In the genomic region with DNA sequence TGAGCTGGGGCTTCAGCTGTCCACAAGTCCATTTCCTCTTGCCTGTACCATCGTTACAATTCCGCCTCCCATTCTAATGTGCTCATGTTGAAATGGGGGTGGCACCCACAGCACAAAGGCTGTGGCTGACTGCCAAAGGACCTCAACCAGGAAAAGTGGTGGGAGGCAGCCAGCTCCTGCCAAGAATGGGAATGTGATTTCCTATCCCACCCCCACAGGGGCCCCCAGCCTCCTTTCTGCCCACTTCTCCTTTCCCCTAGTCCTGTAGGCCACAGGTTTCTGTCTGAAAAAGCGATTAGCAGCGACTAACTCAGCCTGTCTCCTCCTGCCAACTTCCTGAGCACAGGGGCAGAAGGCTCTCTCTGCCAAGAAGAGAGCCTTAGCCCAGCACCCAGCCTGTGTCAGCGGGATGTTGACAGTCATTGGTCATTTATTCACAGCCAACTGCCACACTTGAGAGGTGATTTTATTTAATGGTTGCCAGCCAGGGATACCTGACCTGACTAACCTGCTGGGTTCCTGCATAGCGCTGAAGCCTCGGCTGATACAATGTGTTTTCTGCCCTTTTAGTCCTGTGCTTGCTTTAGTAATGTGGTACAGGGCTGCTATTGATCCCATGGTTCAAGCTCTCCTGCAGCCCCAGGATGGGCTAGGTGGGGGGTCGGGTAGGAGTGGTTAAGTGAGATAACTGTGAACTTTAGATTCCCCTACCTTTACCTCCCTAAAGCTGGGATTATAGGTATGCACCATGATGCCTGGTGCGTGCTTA, we compare ENCODE assay signal across 8 mouse cellular contexts.
A peak's percentile ranks its signal among the peaks of the same experiment; 100 is the strongest.
DNase-seq lines count a peak whose midpoint lies in the region; ATAC-seq and TF ChIP-seq lines count a peak whose summit lies in the region.

No protein-coding gene starts in this region.

- peaks cover 0 to 16% of the 10 kb centered on the region in 2 experiments; a peak in 2 of 4 replicates for H3K4me1 ChIP-seq in liver, embryonic 14.5 days (replicated peaks; ENCODE audit: control insufficient read depth in 2 of 2, insufficient read depth in 2 of 2, low read length in 1 of 2)
- H3K4me1 ChIP-seq in neural tube, embryonic 15.5 days, result peaks cover 17% of the 10 kb centered on the region

- 37% methylated on average over 9 of the region's 9 CpGs for WGBS in liver, embryonic 14.5 days (ENCODE audit: insufficient replicate concordance)
- WGBS in neural tube, embryonic 15.5 days, result 46% methylated on average over 9 of the region's 9 CpGs

- H3K4me2 ChIP-seq in liver, embryonic 14.5 days (ENCODE audit: low read depth), result no peak overlapping the region
- H3K4me2 ChIP-seq in neural tube, embryonic 15.5 days, result no peak overlapping the region

- peak; percentile 47 for DNase-seq in gastrocnemius, adult 18-20 months (ENCODE audit: low spot score)
- no peak for DNase-seq in gastrocnemius, adult 8-10 months (ENCODE audit: low spot score in 2 of 2)
- peak; percentile 41 to 53 for DNase-seq in cerebellum, postnatal 25 days
- DNase-seq in heart, adult 8-10 months (ENCODE audit: low spot score), result peak; percentile 65
- DNase-seq in kidney, postnatal 10 days, result peak; percentile 70
- DNase-seq in liver, embryonic 14.5 days (ENCODE audit: low read depth in 3 of 3, low spot score in 3 of 3), result no peak
- DNase-seq in T-cell, adult 2 months (ENCODE audit: low spot score), result no peak

- no peak overlapping the region for H3K9ac ChIP-seq in liver, embryonic 14.5 days (replicated peaks)
- H3K9ac ChIP-seq in neural tube, embryonic 15.5 days (replicated peaks), result no peak overlapping the region

- H3K27me3 ChIP-seq in liver, embryonic 14.5 days (ENCODE audit: control insufficient read depth, insufficient read depth, low read length), result no peaks in the 10 kb centered on the region
- H3K27me3 ChIP-seq in neural tube, embryonic 15.5 days (replicated peaks), result no peaks in the 10 kb centered on the region

- H3K4me3 ChIP-seq in liver, embryonic 14.5 days (ENCODE audit: insufficient read depth in 1 of 2, low read depth in 2 of 2, low read length in 2 of 2), result no peak overlapping the region
- no peak overlapping the region for H3K4me3 ChIP-seq in neural tube, embryonic 15.5 days (replicated peaks)

- H3K27ac ChIP-seq in liver, embryonic 14.5 days, result no peak overlapping the region
- peak overlapping the region; percentile 56; the same call in 1 of the 2 replicates for H3K27ac ChIP-seq in neural tube, embryonic 15.5 days (replicated peaks)

- peak; percentile 14; the same call in 1 of the 2 replicates for ATAC-seq in liver, embryonic 14.5 days (ENCODE audit: insufficient read depth)
- ATAC-seq in neural tube, embryonic 15.5 days (ENCODE audit: low FRiP score), result peak; percentile 57; the same call in 1 of the 2 replicates

- no peak for TF ChIP-seq EP300 in liver, embryonic 14.5 days (IDR thresholded peaks at IDR 0.05; ENCODE audit: low read depth)

- H3K36me3 ChIP-seq in liver, embryonic 14.5 days (replicated peaks; ENCODE audit: control insufficient read depth, insufficient read depth, low read depth), result no peaks in the 10 kb centered on the region
- no peaks in the 10 kb centered on the region for H3K36me3 ChIP-seq in neural tube, embryonic 15.5 days

- H3K9me3 ChIP-seq in liver, embryonic 14.5 days (ENCODE audit: control insufficient read depth, low read length), result no peaks in the 10 kb centered on the region
- H3K9me3 ChIP-seq in neural tube, embryonic 15.5 days (replicated peaks), result no peaks in the 10 kb centered on the region

- TF ChIP-seq CTCF in liver, embryonic 14.5 days (IDR thresholded peaks at IDR 0.05; ENCODE audit: low read depth), result no peak

Comparison
In these comparisons a context has a peak if more than half of its experiments do, and no peak if none do; other contexts are left out.
1. DNase-seq: peak in gastrocnemius, adult 18-20 months (single experiment), cerebellum, postnatal 25 days (2 of 2), heart, adult 8-10 months (single experiment) and kidney, postnatal 10 days (single experiment); none in gastrocnemius, adult 8-10 months (0 of 2), liver, embryonic 14.5 days (0 of 3) and T-cell, adult 2 months (single experiment).